Mouse (Mus musculus): Measurements from ENCODE around the gene Gm10337. TPM values are rescaled to one million over a fixed set of nuclear protein-coding genes. Genes with fewer than 3 reads are reported as not detected.

Gm10337 gene
- total RNA-seq, 2 experiments from 2014 or later, result not detected

GRCm38 (mm10) chr15:102499370-102499769 is 4.2 kb upstream of the Gm10337 start:
- intact Hi-C loops (cut with DNase I), result no loop called here
- no peak for DNase-seq

DNA sequence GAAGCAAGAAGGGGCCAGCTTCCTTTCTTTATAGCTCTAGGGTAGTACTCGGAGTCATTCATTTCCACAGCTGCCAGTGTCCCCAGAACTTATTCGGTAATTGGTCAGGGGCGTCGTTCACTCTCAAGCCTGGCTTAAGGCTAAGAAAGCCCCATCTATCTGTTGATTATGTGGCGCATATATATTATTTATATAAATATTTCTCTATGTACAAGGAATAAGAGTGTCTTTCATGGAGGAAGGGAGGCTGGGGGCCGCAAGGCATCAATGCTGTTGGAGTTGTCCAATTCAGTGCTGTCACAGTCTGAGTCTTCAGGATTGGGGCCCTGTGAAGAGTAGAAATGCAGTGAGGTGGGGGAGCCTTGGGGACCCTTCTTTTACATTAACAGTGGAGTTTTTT is 3.7 kb upstream of the Gm10337 start:
- intact Hi-C loops (cut with DNase I), result no loop called here
- no peak for DNase-seq

- intact Hi-C loops (cut with DNase I), result no loop called here
- no peak for DNase-seq
These were observed 3.0 kb upstream of the Gm10337 start for GRCm38 (mm10) chr15:102500479-102500878.

DNA sequence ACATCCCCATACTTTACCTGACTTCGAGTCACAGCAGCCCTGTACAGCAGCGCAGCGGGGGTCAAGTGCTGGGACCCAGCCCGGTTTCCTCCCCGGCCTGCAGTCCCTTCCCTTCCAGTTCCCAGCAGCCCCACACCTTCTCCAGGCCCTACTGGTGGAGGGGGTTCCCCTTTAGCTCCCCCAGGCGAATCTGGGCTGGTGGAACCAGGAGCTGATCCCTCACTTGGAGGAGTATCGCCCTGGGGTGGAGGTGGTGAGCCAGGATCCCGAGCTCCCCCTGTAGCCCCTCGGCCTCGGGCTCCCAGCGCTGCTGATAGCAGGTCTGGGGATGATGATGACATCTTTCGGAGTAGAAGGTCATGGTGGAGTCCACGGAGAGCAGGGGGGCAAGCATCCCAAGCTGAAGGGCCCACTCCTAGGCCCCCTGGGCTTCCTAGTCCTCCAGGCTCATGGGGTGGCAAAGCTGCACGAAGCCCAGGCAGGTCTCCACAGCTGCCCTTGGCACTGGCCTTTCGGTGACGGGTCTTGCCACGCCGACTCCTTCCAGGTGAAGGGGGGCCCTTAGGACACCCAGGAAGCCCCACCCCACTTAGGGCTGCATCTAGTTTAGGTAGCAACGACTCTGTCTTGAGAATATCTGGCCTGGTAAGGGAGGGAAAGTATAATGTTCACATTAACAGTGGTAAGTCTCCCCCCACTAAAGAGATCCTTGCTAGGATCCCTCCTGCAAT is 2.3 kb upstream of the Gm10337 start:
- DNase-seq, result no peak
- intact Hi-C loops (cut with DNase I), result no loop called here

GRCm38 (mm10) chr15:102502254-102502840 is 1.2 kb upstream of the Gm10337 start:
- intact Hi-C loops (cut with DNase I), result no loop called here
- no peak for DNase-seq

- intact Hi-C loops (cut with DNase I), result no loop called here
- no peak for DNase-seq
These were observed 631 bp downstream of the Gm10337 start for GRCm38 (mm10) chr15:102503924-102504782.

DNA sequence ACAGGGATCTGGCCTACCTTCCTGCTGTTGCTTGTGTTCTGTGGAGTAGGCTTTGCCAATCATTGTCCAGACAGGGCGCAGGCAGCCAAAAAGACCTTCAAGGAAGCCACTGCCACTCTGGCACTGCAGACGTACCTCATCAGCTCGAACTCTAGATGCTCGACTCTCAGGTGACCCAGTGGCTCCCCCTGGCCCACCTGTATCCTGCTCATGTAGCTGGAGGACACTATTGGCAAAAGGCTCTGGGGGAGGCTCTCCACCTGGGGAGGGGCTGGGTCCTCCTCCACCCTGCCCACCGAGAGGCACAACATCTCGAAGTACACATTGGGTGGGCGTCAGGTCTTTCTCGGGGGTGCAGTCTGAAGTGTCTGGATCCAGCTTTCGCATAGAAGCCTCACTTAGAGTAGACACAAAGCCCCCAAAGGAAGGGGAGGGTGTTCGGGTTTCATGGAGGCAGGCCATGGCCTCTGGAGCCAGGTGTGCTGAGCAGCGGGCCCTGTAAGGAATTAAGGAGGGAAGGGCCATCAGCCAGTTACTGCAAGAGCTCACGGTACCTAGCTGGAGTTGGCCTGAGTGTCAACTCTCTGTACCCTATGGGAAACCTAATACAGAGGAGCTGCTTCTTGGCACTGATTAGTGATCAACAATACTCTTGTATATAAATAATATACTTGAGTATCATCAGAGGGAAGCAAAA is 1.7 kb downstream of the Gm10337 start:
- intact Hi-C loops (cut with DNase I), result no loop called here
- no peak for DNase-seq

DNA sequence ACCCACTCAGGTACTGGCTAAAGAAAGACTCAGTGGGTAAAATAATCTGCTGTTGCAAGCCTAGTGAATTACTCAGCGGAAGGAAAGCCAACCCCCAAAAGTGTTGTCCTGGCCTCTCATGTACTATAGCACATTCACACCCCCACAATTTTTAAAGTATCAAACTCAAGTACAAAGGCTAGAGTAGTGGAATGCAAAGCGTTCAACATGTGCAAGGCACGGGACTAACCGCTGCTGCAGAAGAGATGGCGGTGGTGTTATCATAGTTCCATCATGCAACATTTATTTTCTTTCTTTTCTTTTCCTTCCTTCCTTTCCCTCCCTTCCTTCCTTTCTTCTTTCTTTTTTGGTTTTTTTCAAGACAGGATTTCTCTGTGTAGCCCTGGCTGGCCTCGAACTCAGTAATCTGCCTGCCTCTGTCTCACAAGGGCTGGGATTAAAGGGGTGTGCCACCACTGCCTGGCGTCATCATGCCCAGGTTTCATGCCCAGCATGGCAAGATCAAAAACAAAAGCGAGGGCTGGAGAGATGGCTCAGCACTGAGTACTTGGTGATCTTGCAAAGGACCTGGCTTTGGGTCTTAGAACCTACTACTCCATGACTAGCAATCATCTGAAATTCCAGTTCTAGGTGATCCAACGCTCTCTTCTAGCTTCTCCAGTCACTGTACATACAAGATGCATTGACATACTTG is 2.4 kb downstream of the Gm10337 start:
- intact Hi-C loops (cut with DNase I), result no loop called here
- no peak for DNase-seq

- DNase-seq, result no peak
- intact Hi-C loops (cut with DNase I), result no loop called here
These were observed 2.9 kb downstream of the Gm10337 start for GRCm38 (mm10) chr15:102506464-102506830.

GRCm38 (mm10) chr15:102506864-102507263 is 3.3 kb downstream of the Gm10337 start:
- intact Hi-C loops (cut with DNase I), result no loop called here
- no peak for DNase-seq

- no peak for DNase-seq
- intact Hi-C loops (cut with DNase I), result no loop called here
These were observed 4.0 kb downstream of the Gm10337 start for GRCm38 (mm10) chr15:102507561-102507960.

DNA sequence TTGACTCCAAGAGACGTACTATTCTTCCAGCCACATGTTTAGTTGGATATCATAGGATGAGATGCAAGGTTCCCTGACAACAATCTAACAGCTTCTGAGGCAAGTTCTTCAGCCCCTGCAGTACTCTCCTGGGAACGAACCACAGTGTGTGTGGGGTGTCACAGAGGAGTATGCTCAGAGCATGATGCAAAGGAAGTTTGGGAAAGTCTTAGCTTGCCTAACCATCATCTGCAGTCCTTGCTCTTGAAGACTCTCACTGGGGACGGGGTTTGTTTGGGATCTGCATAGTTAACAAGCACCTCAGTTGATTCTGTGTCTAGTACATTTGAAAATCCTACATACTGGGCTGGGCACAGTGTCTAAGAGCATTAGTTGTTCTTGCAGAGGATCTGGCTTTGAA is 4.8 kb downstream of the Gm10337 start:
- no peak for DNase-seq
- intact Hi-C loops (cut with DNase I), result loop anchor here (2.0 kb wide), 1 partner anchor 34 kb away; no protein-coding TSS in a partner anchor

DNA sequence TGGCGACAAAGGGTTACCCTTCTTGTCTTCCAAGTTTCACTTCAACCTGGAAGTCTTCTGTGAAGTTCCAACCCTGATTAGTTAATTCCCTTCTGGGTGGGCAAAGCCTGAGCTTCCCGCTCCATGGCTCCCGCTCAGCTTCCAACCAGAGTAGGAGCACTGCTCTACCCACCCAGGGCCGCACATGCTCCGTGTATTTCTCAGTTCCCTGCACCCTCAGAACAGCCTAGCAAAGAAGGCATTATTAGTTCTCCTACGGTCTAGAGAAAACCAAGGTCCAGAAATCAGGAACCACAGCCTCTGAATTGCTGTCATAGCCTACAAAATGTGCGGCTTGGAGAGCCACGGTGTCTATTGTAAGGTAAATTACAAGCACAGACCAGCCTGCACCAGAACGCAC is 6.6 kb downstream of the Gm10337 start:
- intact Hi-C loops (cut with DNase I), result no loop called here
- DNase-seq, result no peak

DNA sequence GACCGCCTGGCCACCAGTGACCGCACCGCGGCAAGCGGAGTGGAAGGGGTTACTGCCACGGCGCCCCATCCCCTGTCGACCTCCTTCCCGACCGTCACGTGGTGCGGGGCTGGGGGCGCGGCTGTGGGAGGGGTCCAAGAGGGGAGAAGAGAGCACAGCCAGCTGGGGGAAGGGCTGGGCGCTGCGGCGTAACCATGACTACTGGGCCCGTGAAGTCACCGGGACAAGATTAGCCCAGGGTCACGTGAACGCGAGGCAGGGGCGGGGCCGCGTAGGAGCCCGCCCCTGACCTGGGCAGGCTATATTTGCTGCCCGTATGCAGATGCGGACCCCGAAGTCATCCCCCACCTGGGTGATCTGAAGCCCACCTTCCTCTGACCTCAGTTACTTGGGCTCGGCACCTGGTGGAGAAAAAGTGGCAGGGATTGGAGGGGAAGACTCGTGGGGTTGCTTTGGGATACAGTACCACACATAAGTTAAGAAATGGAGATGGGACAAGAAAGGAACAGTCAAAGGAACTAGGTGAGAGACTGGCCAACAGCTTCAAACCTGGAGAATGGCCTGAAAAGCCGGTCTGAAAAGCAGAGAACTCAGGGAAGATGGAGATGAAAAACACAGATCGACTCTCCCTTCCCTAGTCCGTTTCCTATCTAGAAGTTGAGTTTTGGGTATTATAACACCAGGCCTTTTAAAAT is 7.2 kb downstream of the Gm10337 start:
- DNase-seq, result peak; percentile 79 to 86
- intact Hi-C loops (cut with DNase I), result no loop called here

GRCm38 (mm10) chr15:102511285-102511833 is 7.8 kb downstream of the Gm10337 start:
- intact Hi-C loops (cut with DNase I), result no loop called here
- DNase-seq, result no peak

GRCm38 (mm10) chr15:102512010-102512409 is 8.5 kb downstream of the Gm10337 start:
- intact Hi-C loops (cut with DNase I), result no loop called here
- DNase-seq, result no peak

DNA sequence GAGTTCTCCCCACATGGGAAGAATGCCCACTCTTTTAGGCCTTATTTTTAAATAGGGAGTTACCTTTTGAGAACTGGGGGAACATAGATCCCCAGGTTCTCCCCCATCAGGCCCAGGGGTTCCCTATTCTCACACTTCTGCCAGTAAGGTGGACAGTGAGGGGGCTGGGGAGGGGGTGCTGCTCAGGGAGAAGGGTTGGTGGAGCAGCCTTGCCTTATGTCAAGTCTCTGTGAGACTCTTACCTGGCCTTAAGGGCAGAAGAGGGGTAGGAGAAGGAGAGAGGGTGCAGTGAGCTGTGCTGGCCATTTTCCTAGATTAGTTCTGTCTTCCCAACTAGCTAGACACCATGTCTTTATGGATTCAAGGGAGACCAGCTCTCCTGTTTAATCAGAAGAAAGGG is 8.9 kb downstream of the Gm10337 start:
- intact Hi-C loops (cut with DNase I), result no loop called here
- DNase-seq, result no peak

DNA sequence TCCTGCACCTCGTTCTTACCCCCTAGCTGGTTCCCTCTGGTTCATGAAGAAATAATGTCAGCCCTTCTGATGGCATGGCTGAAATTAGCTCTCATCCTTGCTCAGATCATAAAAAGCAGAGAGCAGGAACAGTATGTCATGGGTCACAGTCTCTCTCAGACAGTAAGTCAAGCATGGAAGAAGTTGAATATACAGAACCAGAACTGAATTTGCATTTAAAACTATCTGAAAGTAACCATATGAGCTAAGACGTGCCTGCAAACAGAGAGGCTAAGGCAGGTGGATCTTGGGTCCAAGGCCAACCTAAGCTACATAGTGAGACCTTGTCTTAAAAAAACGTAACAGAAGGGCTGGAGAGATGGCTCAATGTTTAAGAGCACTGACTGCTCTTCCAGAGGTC is 9.5 kb downstream of the Gm10337 start:
- DNase-seq, result no peak
- intact Hi-C loops (cut with DNase I), result no loop called here

DNA sequence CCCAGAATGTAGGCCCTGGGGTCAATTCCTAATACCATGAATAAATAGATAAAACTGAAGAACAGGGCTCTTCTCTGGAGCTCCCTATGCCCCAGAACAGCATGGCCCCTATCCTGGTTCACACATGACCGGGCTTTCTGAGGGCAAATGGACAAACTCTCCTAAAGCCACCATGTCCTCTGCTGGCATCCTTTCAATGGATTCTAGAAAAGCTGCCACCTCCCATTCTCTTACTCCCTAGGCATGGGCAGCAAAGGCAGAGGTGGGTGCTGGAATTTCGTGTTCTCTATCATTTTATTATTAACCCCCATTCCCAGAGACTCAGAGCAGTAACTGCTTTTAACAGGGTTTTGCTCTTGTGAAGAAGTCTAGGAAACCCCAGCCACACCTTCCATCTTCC is 11.7 kb downstream of the Gm10337 start:
- intact Hi-C loops (cut with DNase I), result no loop called here
- DNase-seq, result no peak
